Mouse (Mus musculus) embryo, embryonic 10.5 days (tissue): Measurements from ENCODE around the gene Nf1.
A peak's percentile ranks its signal among the peaks of the same experiment; 100 is the strongest.

Experiments used
- DNase-seq: peaks from one replicate; pipeline ENCODE4 v3.0.0-alpha.2; 2015; ENCODE audit warnings: low spot score

The Nf1 gene

DNA sequence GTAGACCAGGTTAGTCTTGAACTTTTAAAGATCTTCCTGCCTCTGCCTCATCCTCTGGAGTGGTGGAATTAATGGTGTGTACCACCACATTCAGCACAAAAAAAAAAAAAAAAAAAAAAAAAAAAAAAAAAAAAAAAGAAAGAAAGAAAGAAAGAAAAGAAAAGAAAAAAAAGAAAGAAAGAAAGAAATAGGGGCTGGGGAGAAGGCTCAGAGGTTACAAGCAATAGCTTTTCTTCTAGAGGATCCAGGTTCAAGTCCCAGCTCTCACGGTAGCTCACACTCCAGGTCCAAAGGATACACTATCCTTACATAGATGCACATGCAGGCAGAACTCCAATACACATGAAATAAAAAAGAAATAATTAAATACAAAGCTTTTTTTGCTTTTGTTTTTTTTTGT is 9.9 kb upstream of the Nf1 start:
- no peak for DNase-seq

DNA sequence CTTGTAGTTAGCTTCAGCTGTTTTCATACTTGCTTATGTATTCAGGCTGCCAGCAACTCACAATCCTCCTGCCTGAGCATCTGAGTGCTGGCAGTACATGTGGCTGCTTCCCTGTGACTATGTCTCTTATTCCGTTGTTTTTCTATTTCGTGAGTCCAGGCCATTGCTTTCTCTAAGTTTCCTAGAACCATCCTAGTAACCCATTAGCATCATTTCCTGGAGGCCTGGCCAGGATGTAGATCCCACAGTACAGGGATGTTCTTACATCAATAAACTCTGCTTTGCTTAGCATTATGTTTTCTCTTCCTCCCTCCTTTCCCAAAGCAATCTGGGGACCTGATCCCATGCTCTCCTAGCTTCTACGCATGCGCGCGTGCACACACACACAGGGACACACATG is 4.4 kb upstream of the Nf1 start:
- DNase-seq, result no peak

DNA sequence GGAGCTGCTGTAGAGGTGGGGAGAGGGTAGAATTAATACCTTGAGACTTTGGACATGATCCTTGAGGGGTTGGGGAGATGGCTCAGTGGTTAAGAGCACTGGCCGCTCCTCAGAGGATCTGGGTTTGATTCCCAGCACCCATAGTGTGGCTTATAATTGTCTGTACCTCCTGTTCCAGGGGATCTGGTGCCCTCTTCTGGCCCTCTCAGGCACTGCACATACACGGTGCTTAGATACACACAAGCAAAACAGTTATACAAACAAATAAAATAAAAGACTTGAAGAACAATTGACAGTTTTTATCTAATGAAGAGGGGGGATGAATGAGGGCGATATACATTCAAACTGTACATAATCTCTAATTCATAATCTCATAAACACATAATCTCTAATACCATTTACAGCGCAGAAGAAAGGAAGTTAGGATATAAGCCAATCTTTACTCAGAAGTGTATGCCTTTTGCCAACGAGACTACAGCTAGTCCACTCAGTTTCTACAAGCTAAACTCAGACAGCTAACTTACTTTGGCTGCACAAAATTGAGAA is 2.7 kb upstream of the Nf1 start:
- no peak for DNase-seq

DNA sequence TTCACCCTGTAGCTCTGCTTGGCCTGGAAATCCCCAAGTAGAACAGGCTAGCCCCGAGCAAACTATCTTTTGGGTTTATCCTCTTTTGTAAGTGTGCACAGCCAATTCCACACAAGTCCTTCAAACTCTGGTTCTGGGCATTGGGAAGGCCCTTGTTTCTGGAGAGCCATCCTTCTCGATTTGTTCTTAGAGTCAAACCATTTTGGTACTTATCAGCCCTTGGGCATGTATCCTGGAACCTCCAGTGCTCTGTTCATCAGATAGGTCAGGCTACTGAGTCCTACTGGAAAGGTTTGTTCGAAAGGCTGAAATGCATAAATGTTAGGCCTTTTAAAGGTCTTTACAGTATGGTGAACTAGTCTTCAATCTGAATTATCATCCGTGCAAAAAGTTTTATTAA is 872 bp upstream of the Nf1 start:
- DNase-seq, result peak; percentile 49

DNA sequence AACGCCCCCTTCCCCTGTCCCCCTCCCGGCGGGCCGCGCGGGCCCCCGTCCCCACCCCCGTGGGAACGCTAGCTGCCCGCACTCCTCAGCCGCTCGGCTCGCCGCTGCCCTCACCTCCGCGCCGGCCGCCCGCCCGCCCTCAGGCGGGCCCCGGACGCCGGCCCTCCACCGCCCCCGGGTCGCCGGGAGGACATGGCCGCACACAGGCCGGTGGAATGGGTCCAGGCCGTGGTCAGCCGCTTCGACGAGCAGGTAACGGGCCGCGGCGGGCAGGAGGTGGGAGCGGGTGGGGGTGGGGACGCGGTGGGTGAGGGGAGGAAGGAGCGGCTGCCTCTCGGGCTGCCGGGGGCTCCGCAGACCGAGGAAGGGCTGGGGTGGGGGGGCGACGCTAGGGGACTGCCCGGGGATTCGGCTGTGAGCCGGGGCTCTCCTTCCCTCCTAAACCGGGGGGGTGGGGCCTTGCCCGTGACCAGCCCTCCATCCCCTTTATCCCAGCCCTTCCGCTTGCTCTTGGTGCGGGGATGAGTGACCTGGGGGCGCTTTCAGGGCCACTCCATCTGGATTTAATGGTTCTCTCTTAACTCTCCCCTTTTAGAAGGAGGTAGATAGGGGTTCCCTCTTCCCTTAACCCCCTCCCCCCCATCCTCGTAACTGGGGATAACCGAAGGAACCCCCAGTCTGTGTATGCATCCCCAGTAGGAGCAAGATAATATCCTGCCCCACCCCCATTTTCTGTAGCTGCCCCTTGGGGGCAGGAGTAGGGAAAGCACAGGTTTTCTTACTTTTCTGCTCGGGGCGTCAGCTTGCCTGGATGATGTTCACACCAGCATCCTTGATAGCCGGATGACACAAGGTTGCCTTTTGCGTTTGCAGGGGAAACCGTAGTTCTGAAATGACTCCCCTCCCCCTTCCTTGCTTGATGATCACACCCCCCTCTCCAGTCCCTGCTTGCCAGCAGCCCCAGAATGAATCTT is 602 bp downstream of the Nf1 start:
- DNase-seq, result peak; percentile 75

DNA sequence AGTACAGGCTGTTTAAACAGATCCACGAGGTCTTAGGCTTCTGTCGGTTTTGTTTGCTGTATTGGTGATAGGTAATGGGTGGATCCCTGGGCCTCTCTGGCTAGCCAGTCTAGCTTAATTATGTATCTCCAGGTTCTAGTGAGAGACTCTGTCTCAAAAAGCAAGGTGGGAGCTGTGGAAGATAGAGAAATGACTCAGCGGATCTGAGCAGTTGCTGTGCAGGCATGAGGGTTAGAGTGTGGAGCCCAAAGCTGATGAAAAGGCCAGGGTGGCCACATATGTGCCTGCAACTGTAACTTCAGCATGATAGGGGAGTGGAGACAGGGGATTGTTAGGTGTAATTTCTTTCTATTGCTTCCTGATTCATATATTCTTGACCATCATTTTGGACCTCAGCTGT is 17.5 kb downstream of the Nf1 start:
- DNase-seq, result no peak

DNA sequence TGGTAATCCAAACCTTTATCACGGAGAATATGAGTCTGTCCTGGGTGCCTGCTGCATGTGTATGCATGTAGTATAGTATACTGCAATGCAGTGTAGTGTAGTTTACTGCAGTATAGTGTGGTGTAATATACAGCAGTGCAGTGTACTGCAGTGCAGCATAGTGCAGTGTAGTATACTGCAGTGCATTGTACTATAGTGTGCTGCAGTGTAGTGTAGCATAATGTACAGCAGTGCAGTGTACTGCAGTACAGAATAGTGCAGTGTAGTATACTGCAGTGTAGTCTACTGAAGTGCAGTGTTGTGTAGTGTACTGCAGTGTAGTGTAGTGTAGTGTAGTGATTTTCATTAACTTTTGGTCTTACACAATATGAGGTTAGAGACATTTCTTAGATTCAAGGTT is 17.9 kb downstream of the Nf1 start:
- no peak for DNase-seq

DNA sequence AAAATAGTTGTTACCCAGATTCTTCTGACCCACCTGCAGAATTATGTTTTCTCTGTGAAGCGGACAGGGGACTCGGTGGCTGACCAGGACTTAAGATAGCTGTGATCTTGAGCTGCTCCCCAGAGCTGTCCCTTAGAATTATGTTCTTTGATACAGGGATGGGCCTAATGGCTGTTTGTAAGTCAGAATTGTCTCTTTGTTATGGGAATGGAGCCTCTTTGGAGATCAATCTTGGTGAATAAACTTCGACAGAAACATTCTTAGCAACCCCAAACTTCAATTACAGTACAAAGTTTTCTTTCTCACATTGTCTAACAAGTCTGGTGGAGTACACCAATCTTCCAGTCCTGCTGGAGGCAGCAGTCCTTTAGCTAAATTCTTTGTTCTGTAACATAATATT is 25.5 kb downstream of the Nf1 start:
- DNase-seq, result no peak

DNA sequence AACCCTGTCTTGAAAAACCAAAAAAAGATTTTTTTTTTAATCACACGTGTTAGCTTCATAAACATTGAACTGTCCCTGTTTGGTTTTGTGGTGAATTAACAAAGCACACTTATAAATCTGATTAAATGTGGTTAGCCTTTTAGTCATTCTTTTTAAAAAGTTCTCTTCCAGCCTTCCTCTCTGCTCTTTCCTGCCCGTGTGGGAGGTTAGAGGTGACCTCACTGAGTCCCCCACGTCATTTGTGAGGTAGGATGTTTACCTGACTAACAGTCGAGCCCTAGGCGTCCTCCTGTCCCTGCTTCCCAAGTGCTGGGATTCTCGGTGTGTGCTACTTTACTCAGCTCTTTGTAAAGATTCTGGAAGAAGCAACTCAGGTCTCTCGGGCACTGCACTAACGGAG is 26.8 kb downstream of the Nf1 start:
- DNase-seq, result peak; percentile 10

DNA sequence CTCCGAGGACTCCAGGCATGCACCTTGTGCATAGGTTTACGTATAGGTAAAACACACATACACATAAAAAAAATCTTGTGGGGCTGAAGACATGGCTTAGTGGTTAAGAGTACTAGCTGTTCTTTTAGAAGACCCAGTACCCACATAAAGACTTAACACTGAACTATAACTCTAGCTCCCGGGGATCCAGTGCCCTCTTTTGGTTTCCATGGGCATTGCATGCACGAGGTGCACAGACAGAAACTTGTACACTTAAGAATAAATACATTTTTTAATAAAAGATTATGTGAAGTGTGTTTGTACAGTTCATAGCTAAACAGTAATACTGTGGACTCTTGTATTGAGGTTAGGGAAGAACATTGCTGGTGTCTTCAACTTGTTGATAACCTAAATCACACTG is 33.5 kb downstream of the Nf1 start:
- no peak for DNase-seq

DNA sequence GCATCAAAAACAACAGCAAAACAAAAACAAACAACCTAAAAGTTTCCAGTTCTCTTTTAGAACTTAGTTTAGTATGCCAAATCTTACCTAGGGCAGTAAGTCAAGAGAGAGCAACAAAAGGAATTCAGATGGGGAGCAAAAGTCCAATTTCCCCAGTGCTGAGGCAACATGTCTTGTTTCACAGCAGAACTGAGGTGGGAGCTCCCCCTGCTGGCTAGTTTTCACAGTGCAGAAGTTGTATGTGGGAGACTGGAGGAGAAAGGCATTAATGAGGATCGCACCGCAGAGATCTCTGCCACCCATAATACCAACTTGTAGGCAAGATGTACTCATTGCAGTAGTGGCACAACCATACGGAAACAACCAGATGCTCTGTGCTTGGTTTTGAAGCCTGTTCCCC is 58.8 kb downstream of the Nf1 start:
- DNase-seq, result peak; percentile 89

DNA sequence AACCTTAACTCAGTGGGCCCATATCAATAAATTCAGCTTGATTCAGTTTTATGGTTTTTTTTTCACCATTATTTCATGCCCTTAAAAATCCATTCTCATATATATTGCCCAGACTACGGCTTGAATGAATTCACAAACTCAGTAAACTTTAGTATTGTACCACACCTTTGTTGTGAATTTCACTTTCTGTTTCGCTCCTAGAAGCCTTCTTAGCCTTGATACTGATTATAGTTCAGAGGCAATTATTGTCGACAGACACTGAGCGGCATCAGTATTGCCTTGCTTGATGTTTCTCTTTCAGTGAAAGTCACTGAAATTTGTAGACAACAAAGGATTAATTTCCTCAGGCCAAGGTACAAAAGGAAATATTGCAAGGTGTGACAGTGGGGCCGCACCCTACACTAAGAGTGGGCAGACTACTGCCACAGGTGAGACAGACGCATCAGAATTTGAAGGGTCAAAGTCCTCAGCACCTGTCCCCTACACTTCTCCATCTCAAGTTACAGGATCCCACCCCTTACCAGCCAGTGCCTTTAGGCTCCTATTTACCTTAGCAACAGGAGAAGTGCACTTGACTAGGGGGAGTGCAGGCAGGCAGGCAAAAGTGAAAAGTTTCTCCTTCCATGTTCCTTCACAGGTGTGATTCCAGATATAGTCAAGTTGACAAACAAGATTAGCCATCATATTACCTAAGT is 64.3 kb downstream of the Nf1 start:
- no peak for DNase-seq

DNA sequence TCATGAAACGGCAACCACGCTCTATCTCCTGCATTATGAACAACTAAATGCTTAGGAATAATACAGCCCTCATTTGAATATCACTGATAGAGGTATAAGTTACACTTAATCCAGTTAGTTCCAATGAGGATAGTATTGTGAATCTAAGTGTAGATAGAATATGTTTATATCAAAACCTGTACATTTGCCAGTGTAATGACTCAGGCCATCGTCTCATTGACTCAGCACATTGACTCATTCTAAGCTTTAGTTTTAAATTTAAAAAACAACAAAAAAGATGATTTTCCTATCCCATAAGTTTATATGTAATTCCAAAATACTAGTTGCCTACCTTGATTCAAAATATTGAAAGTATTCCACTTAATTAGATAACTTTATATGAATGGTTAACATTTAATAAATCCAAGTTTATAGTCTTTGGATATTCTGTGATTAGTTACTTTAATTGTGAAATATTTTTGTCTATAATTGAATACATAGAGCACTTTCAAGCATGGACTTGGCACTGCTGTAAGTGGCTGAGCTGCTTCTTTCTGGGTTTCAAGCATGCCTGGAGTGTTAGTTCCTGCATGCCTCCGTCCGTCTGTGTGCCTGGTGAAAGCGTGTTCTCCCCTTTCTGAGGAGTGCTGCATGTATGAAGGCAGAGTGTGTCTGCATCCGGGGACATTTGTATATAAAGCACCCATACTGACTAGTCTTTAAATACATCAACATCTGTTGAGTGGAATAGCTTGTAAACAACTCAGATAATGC is 74.4 kb downstream of the Nf1 start:
- no peak for DNase-seq

DNA sequence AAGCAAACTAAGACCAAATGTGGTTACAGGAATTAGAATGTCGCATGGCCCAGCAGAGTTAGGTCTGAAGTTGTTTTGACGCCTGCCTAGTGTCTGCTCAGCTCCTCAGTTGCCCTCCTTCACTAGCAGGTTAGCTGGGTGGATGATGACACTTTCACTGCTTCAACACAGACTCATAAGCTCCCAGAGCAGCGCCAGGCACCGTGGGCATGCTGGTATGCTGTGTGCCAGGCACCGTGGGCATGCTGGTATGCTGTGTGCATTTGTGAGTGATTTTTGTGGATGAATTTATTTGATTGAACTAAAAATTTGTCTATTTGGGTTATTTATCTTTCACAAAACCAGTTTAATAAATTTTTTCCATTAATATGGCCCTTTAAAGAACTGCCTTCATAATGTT is 83.0 kb downstream of the Nf1 start:
- DNase-seq, result no peak

DNA sequence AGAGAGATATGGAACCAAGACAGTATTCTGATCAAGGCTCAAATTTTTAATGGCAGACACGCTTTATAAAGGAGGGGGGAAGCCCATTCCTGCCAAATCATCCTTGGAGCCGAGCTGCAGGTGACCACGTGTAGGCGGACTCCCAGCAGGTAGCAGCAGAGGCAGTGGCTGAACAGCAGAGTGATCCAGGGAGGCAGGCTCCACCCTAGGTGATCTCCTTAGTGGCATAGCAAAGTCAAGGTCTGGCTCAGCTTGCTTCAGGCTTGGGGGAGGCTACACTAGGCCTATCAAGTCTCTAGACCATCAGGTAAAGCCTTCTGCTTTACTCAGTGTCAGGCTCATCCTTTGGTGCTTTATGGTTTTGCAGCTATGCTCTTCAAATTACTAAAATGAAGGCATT is 87.1 kb downstream of the Nf1 start:
- no peak for DNase-seq

DNA sequence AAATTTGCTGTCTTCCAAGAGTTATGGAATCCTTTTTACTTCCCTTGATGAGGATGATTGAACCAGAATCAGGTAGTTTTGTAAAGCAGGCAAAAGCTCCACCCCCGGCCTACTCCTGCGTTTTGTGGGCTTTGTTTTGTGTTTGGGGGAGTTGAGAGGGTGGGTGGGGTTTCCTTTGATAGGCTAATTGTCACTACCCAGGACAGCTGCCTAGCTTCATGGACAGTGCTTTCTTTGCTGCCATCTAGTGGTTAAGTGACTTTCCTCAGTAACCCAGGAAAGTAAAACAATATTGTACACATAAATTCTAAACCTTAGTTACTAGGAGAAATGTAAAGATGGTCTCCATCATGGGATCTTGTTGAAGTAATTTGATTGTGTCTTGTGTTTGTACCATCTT is 88.1 kb downstream of the Nf1 start:
- peak; percentile 84 for DNase-seq

DNA sequence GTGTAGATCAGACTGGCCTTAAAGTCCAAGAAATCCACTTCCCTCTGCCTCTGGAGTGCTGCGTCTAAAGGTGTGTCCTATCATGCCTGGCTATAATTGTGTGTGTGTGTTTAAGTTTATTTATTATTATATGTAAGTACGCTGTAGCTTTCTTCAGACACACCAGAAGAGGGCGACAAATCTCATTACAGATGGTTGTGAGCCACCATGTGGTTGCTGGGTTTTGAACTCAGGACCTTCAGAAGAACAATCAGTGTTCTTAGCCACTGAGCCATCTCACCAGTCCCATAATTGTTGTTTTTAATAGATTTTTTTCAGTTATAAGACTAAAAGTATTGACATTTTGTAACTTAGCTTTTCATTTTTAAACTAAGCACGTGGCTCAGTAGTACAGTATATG is 95.8 kb downstream of the Nf1 start:
- no peak for DNase-seq

DNA sequence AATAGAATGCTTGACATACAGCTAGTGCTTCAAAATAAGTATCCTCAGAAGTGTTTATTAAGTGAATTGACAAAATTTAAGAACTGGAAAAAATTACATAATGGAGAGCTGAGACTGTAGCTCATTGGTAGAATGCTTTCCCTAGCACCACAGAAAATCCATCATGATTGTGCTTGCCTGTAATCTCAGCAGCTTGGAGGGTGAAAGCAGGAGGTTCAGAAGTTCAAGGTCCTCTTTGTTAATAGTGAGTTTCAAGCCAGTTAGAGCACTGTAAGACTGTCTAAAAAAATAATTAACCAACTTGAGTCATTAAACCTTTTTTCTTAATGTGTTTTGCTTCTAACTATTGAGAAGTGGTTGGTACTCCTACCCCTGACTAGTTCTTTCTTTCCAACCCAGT is 108.9 kb downstream of the Nf1 start:
- DNase-seq, result no peak

DNA sequence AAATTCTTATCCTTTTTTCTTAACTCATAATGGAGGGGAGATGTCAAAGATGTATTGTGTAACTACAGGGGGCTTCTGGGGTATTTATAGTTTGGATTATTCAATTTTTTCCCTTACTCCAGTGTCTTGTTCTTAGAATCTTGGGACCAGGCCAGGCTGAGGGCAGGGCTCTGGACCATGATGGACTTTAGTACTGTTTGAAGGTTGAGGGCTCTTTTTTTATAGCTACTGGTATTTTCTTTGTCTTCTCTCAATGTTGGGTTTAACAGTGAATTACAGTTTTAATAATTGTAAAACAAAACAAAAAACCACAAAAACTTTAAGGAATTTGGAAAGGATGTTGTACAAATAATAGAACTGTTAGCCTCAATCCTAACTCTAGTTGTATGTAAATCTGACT is 113.5 kb downstream of the Nf1 start:
- no peak for DNase-seq

DNA sequence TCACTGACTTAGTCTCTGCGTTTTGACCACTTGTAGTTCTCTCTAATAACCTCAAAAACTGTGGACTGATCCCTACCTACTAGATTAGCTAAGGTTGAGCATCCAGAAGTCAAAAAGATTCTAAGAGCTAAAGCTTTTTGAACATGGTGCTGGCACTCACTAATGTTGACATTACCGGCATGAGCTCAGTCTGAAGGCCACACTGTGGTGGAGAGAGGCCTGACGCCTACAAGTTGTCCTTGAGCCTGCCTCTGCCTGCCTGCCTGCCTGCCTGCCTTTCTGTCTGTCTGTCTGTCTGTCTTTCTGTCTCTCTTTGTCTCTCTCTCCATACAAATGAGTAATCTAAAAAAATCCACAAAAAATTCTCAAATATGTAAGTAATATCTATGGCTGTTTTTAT is 118.4 kb downstream of the Nf1 start:
- no peak for DNase-seq

DNA sequence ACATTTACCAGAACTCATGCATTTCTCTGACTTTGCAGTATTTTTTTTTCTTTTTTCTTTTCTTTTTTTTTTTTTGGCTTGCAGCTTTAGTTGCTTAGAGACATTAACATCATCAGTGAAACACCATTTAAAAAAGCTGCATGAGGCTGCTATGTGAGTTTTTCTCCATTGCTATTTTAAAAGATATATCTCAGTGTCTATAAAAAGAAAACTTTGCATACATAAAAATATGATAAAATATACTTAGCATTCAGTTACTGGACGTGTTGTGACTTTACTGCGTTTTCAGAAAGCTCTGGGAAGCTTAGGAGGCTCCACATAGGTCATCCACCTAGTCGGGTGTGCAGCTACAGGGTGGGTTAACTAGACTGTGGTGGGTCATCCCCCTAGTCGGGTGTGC is 120.4 kb downstream of the Nf1 start:
- DNase-seq, result no peak

DNA sequence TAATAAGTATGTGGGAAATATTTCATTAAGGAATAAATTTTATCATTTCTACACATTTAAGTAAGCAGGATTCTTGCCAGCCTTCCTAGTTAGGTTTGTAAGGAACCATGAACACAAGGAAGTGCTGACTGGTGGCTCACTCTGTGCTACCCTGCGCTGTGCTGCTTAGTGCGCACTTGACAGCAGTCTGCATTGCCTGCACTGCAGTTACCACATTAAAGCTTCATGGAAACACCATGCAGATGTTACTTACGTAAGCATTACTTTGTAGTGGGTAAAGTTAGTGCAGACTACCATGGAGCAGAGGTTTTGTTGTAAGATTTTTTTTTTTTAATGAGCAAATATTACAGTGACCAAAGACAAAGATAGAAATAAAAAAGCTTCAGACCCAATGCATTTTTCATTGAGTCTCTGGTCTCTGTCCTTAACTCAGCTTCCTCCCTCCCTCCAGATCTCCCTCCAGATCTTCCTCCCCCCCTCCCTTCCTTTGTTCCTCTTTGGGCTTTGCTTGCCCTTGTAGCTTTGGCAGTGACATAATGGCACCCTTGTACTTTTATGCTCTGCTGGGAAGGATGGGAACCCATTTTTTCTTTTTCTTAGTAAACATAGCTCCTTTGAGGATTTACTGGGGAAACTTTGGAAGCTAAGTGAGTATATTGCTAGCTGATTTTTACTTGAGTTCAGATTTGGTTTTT is 121.4 kb downstream of the Nf1 start:
- DNase-seq, result peak; percentile 12
